Mouse (Mus musculus) CH12.LX (cell line): ENCODE data around the gene Abcb8. TPM values are rescaled to one million over a fixed set of nuclear protein-coding genes. Genes with fewer than 3 reads are reported as not detected.

ENCODE experiments used
- DNase-seq: peaks from one replicate; pipeline ENCODE4 v3.0.0-alpha.2; 2013; ENCODE audit errors: extremely low read depth
- H3K27ac ChIP-seq: 2 replicates; pipeline ENCODE4 v1.5.1; 2012; ENCODE audit warnings: low read depth, mild to moderate bottlenecking, control low read depth, moderate library complexity; ENCODE audit not compliant: insufficient read depth
- H3K27me3 ChIP-seq: replicated peaks from 2 replicates; pipeline ENCODE3; 2012; ENCODE audit warnings: inconsistent platforms
- H3K36me3 ChIP-seq, 2 experiments: replicated peaks in 1 of 2; 2 replicates each; pipeline versions ENCODE3 to v1.6.1; 2012; ENCODE audit warnings: inconsistent platforms in 1 of 2, low read length in 1 of 2, mild to moderate bottlenecking in 1 of 2, mixed read lengths in 1 of 2, moderate library complexity in 1 of 2; ENCODE audit not compliant: control insufficient read depth in 1 of 2, insufficient read depth in 1 of 2
- H3K4me1 ChIP-seq, 2 experiments: 2 replicates each; pipeline ENCODE4 v1.6.1; 2012; ENCODE audit warnings: inconsistent platforms in 1 of 2, moderate library complexity in 1 of 2; ENCODE audit not compliant: insufficient read depth in 2 of 2, control insufficient read depth in 1 of 2
- H3K4me2 ChIP-seq: 2 replicates; pipeline ENCODE4 v1.6.1; 2012; ENCODE audit warnings: low read depth, mild to moderate bottlenecking, control low read depth; ENCODE audit not compliant: poor library complexity, insufficient read depth, severe bottlenecking
- H3K4me3 ChIP-seq, 3 experiments: fragments of 150-350 bp in 1 of 3; sonication (generic) in 1 of 3; replicated peaks in 1 of 3; 2 replicates each; pipeline versions ENCODE3 to v1.5.1; 2011 to 2012; ENCODE audit warnings: low read depth in 2 of 3, low read length in 2 of 3, mild to moderate bottlenecking in 2 of 3, moderate library complexity in 2 of 3, control low read depth in 1 of 3, improper control_type of control experiment in 1 of 3, inconsistent platforms in 1 of 3, mixed read lengths in 1 of 3; ENCODE audit not compliant: poor library complexity in 1 of 3
- H3K79me2 ChIP-seq: replicated peaks from 2 replicates; pipeline ENCODE4 v1.6.1; 2012; ENCODE audit warnings: mild to moderate bottlenecking, moderate library complexity; ENCODE audit not compliant: control insufficient read depth, poor library complexity, insufficient read depth, severe bottlenecking; ENCODE audit errors: extremely low read depth
- H3K9ac ChIP-seq: 2 replicates; pipeline ENCODE4 v1.6.1; 2012; ENCODE audit warnings: low read depth, mild to moderate bottlenecking, control low read depth, moderate library complexity; ENCODE audit not compliant: insufficient read depth
- H3K9me3 ChIP-seq: replicated peaks from 2 replicates; pipeline ENCODE3; 2012; ENCODE audit warnings: low read length, inconsistent platforms, mixed read lengths
- BHLHE40 ChIP-seq: IDR thresholded peaks from 2 replicates; pipeline ENCODE4 v1.6.1; 2011; ENCODE audit warnings: mild to moderate bottlenecking, low read depth, low read length, improper control_type of control experiment
- CHD2 ChIP-seq: IDR thresholded peaks from 2 replicates; pipeline ENCODE4 v1.6.1; 2011; ENCODE audit warnings: low read length, improper control_type of control experiment
- CTCF ChIP-seq, 2 experiments: IDR thresholded peaks in 1 of 2; conservative IDR thresholded peaks in 1 of 2; 2 replicates each; pipeline ENCODE4 v1.5.1; 2011 to 2012; ENCODE audit warnings: low read depth in 2 of 2, low read length in 2 of 2, improper control_type of control experiment in 1 of 2, inconsistent platforms in 1 of 2, mild to moderate bottlenecking in 1 of 2, moderate library complexity in 1 of 2
- E2F4 ChIP-seq: IDR thresholded peaks from 2 replicates; pipeline ENCODE4 v1.6.1; 2011; ENCODE audit warnings: low read depth, low read length, improper control_type of control experiment; ENCODE audit not compliant: insufficient replicate concordance
- ETS1 ChIP-seq: conservative IDR thresholded peaks from 2 replicates; pipeline ENCODE4 v1.6.1; 2012; ENCODE audit warnings: low read depth, mild to moderate bottlenecking, inconsistent platforms, low read length, improper control_type of control experiment, moderate library complexity
- GABPA ChIP-seq: IDR thresholded peaks from 2 replicates; pipeline ENCODE4 v1.6.1; 2012; ENCODE audit warnings: low read depth, low read length, improper control_type of control experiment, inconsistent platforms; ENCODE audit not compliant: insufficient replicate concordance
- HCFC1 ChIP-seq: IDR thresholded peaks from 2 replicates; pipeline ENCODE4 v1.6.1; 2012; ENCODE audit warnings: low read depth, mild to moderate bottlenecking, inconsistent platforms, low read length, improper control_type of control experiment
- MAZ ChIP-seq: IDR thresholded peaks from 2 replicates; pipeline ENCODE4 v1.6.1; 2012; ENCODE audit warnings: low read depth, mild to moderate bottlenecking, inconsistent platforms, low read length, improper control_type of control experiment, moderate library complexity
- MEF2A ChIP-seq: IDR thresholded peaks from 2 replicates; pipeline ENCODE4 v1.6.1; 2014; ENCODE audit warnings: low read depth, mild to moderate bottlenecking, inconsistent platforms, low read length, improper control_type of control experiment, borderline replicate concordance
- MXI1 ChIP-seq: IDR thresholded peaks from 2 replicates; pipeline ENCODE4 v1.6.1; 2011; ENCODE audit warnings: mild to moderate bottlenecking, low read depth, low read length, improper control_type of control experiment
- POLR2A ChIP-seq: IDR thresholded peaks from 2 replicates; pipeline ENCODE4 v1.6.1; 2011; ENCODE audit warnings: low read depth, mild to moderate bottlenecking, improper control_type of control experiment, low read length
- RAD21 ChIP-seq: IDR thresholded peaks from 2 replicates; pipeline ENCODE4 v1.6.1; 2011; ENCODE audit warnings: low read depth, mild to moderate bottlenecking, low read length, improper control_type of control experiment, moderate library complexity
- SIN3A ChIP-seq: IDR thresholded peaks from 2 replicates; pipeline ENCODE4 v1.6.1; 2012; ENCODE audit warnings: low read length, improper control_type of control experiment, inconsistent platforms
- SMC3 ChIP-seq: IDR thresholded peaks from 2 replicates; pipeline ENCODE4 v1.6.1; 2011; ENCODE audit warnings: low read depth, low read length, improper control_type of control experiment
- TBP ChIP-seq: conservative IDR thresholded peaks from 2 replicates; pipeline ENCODE4 v1.6.1; 2011; ENCODE audit warnings: low read depth, low read length, improper control_type of control experiment
- UBTF ChIP-seq: IDR thresholded peaks from 2 replicates; pipeline ENCODE4 v1.6.1; 2012; ENCODE audit warnings: low read depth, mild to moderate bottlenecking, inconsistent platforms, low read length, improper control_type of control experiment, moderate library complexity
- USF2 ChIP-seq: conservative IDR thresholded peaks from 2 replicates; pipeline ENCODE4 v1.6.1; 2011; ENCODE audit warnings: low read depth, low read length, improper control_type of control experiment
- ZKSCAN1 ChIP-seq: IDR thresholded peaks from 2 replicates; pipeline ENCODE4 v1.6.1; 2012; ENCODE audit warnings: low read depth, inconsistent platforms, low read length, improper control_type of control experiment, borderline replicate concordance
- ZMIZ1 ChIP-seq: IDR thresholded peaks from 2 replicates; pipeline ENCODE4 v1.6.1; 2012; ENCODE audit warnings: low read depth, mild to moderate bottlenecking, inconsistent platforms, low read length, improper control_type of control experiment
- ZNF384 ChIP-seq: IDR thresholded peaks from 2 replicates; pipeline ENCODE4 v1.6.1; 2012; ENCODE audit warnings: low read depth, low read length, improper control_type of control experiment, inconsistent platforms
- dilution Hi-C: fragments of 300-500 bp; cut with MboI; formaldehyde crosslinking; loops from 2 replicates; pipeline ENCODE4 v1.14.3; 2020; ENCODE audit warnings: low sequenced_read_pairs; ENCODE audit not compliant: extremely low pct_unique_long_range_greater_than_20kb, extremely low pct_ligation_motif_present
- in situ Hi-C: fragments of 300-500 bp; cut with MboI; formaldehyde crosslinking; loops from 3 replicates; pipeline ENCODE4 v1.14.3; 2019; ENCODE audit warnings: low sequenced_read_pairs, low pct_ligation_motif_present, low pct_unique_long_range_greater_than_20kb, mixed read lengths
- polyA plus RNA-seq: library from polyadenylated mRNA; unstranded; fragments of >175 nt; gene quantifications from 2 replicates; pipeline ENCODE4 v1.2.1, GENCODE M21; 2012; ENCODE audit warnings: low read depth; ENCODE audit not compliant: insufficient read length
- total RNA-seq, 2 experiments: library from RNA; depleted of rRNA; stranded (reverse); fragments of 300-350 nt in 1 of 2; fragments of >200 nt in 1 of 2; gene quantifications; 2 replicates each; pipeline ENCODE4 v1.2.3; 2012 to 2014

The Abcb8 gene
- total and polyA plus RNA-seq, 3 experiments = 31.0 to 58.7 (median 45.4) TPM

- peaks cover 3 to 36% of the 10 kb centered on the region in 2 experiments for H3K36me3 ChIP-seq
- no peak for TF ChIP-seq ZNF384
- no peak for TF ChIP-seq SMC3
- no peak for TF ChIP-seq RAD21
- TF ChIP-seq ETS1 = no peak
- TF ChIP-seq, all 38 proteins: peak for 0
- Histone ChIP-seq H3K4me2 (peak overlapping the region; percentile 95), H3K27me3 (peaks cover 25% of the 10 kb centered on the region), H3K27ac (no peak overlapping the region), H3K9ac (peak overlapping the region; percentile 91), H3K4me3 (peak overlapping the region; percentile 81 to 90 (median 84)), H3K4me1 (peaks cover 21 to 38% of the 10 kb centered on the region in 2 experiments), H3K79me2 (peaks cover 37% of the 10 kb centered on the region), H3K9me3 (no peaks in the 10 kb centered on the region)
- in situ Hi-C loops = no loop called here
- no peak for DNase-seq
- dilution Hi-C loops = no loop called here
Observed at GRCm38 (mm10) chr5:24453283-24453984, 60.0 kb downstream of the Abcb8 start.

GRCm38 (mm10) chr5:24453985-24454303, 60.5 kb downstream of the Abcb8 start:
- Histone ChIP-seq H3K4me3 (no peak overlapping the region), H3K27me3 (peaks cover 20% of the 10 kb centered on the region), H3K79me2 (peaks cover 37% of the 10 kb centered on the region), H3K27ac (no peak overlapping the region), H3K9me3 (no peaks in the 10 kb centered on the region), H3K9ac (no peak overlapping the region; the same call in 1 of the 2 replicates), H3K4me2 (peak overlapping the region; percentile 95; the same call in 1 of the 2 replicates), H3K4me1 (peaks cover 21 to 38% of the 10 kb centered on the region in 2 experiments), H3K36me3 (peaks cover 3 to 36% of the 10 kb centered on the region in 2 experiments)
- TF ChIP-seq POLR2A (no peak), USF2 (no peak), TBP (no peak), CTCF (conservative IDR thresholded peaks at IDR 0.05 in 1 of 2, IDR thresholded peaks at IDR 0.05 in 1 of 2; ENCODE audit: low read depth in 2 of 2, low read length in 2 of 2) (no peak), ZNF384 (no peak), MXI1 (no peak), ETS1 (no peak), SMC3 (no peak), ZKSCAN1 (no peak), SIN3A (no peak), HCFC1 (no peak), E2F4 (no peak), MAZ (no peak), ZMIZ1 (no peak), UBTF (no peak), BHLHE40 (no peak), GABPA (no peak), CHD2 (no peak), MEF2A (no peak)
- in situ Hi-C loops = no loop called here
- DNase-seq = no peak
- dilution Hi-C loops = no loop called here
